24 mouse cellular contexts compared by ENCODE assay signal in genomic region chr16:23181054-23181453, GRCm38 (mm10). TPM values are rescaled to one million over a fixed set of nuclear protein-coding genes. Genes with fewer than 3 reads are reported as not detected.
DNase-seq lines count a peak whose midpoint lies in the region; ATAC-seq and TF ChIP-seq lines count a peak whose summit lies in the region.
"Had no signal": no experiment of that assay in that cellular context is flagged by ENCODE, and none has a peak within 500 bp of the region (broad histone marks: within the 10 kb centered on the region; RNA-seq: fewer than 3 reads in every experiment).

No protein-coding gene starts in this region.

- no peak overlapping the region for H3K4me3 ChIP-seq in gastrocnemius, adult 2 months
- H3K4me3 ChIP-seq in spleen, adult 2 months (ENCODE audit: extremely low read depth, insufficient read depth, insufficient read length): no peak overlapping the region
- no peak overlapping the region for H3K4me3 ChIP-seq in brown adipose tissue, adult 24 weeks (ENCODE audit: insufficient read depth, low read depth, low read length)
- peak overlapping the region; percentile 38 for H3K4me3 ChIP-seq in megakaryocyte, embryonic 14.5 days (replicated peaks)
- H3K4me3 ChIP-seq in kidney, embryonic 16.5 days (ENCODE audit: low read length): no peak overlapping the region
- H3K4me3 ChIP-seq: heart, embryonic 13.5 days; midbrain, embryonic 12.5 days; neural tube, embryonic 13.5 days had no signal

- H3K9me3 ChIP-seq in megakaryocyte, embryonic 14.5 days: no peaks in the 10 kb centered on the region; the same call in 1 of the 2 replicates
- no peaks in the 10 kb centered on the region for H3K9me3 ChIP-seq in kidney, embryonic 16.5 days (ENCODE audit: low read length)
- H3K9me3 ChIP-seq: heart, embryonic 13.5 days; midbrain, embryonic 12.5 days; neural tube, embryonic 13.5 days had no signal

- H3K9ac ChIP-seq in kidney, embryonic 16.5 days (replicated peaks; ENCODE audit: low read length): no peak overlapping the region
- H3K9ac ChIP-seq: heart, embryonic 13.5 days; midbrain, embryonic 12.5 days; neural tube, embryonic 13.5 days had no signal

- H3K27ac ChIP-seq in gastrocnemius, adult 2 months: peak overlapping the region; percentile 46
- peak overlapping the region; percentile 75 for H3K27ac ChIP-seq in spleen, adult 2 months (ENCODE audit: insufficient read depth, low read length)
- H3K27ac ChIP-seq in brown adipose tissue, adult 24 weeks (replicated peaks; ENCODE audit: low read depth, low read length): peak overlapping the region; percentile 37; the same call in 1 of the 2 replicates
- H3K27ac ChIP-seq in kidney, embryonic 16.5 days (ENCODE audit: low read length): no peak overlapping the region
- H3K27ac ChIP-seq: heart, embryonic 13.5 days; midbrain, embryonic 12.5 days; neural tube, embryonic 13.5 days had no signal

- TF ChIP-seq POLR2A in spleen, adult 2 months (IDR thresholded peaks at IDR 0.05; ENCODE audit: low read depth, low read length): no peak

- no peak for TF ChIP-seq CTCF in gastrocnemius, adult 2 months (IDR thresholded peaks at IDR 0.05)
- no peak for TF ChIP-seq CTCF in spleen, adult 2 months (IDR thresholded peaks at IDR 0.05; ENCODE audit: extremely low read depth, insufficient read depth, insufficient read length, insufficient replicate concordance)

- no peak overlapping the region for H3K4me2 ChIP-seq in kidney, embryonic 16.5 days (replicated peaks; ENCODE audit: low read depth, low read length)
- H3K4me2 ChIP-seq: heart, embryonic 13.5 days; midbrain, embryonic 12.5 days; neural tube, embryonic 13.5 days had no signal

- no peaks in the 10 kb centered on the region for H3K36me3 ChIP-seq in spleen, adult 2 months (ENCODE audit: control insufficient read depth, insufficient read depth, low read length)
- no peaks in the 10 kb centered on the region for H3K36me3 ChIP-seq in megakaryocyte, embryonic 14.5 days (replicated peaks; ENCODE audit: low read length)
- H3K36me3 ChIP-seq in kidney, embryonic 16.5 days (ENCODE audit: insufficient read depth, low read length): no peaks in the 10 kb centered on the region
- H3K36me3 ChIP-seq: heart, embryonic 13.5 days; midbrain, embryonic 12.5 days; neural tube, embryonic 13.5 days had no signal

- DNase-seq in gastrocnemius, adult 2 months: no peak
- no peak for DNase-seq in gastrocnemius, postnatal 10 days
- DNase-seq in spleen, adult 2 months (ENCODE audit: low read depth in 1 of 2, low spot score in 2 of 2): no peak
- DNase-seq in spleen, adult 18-20 months: no peak
- DNase-seq in cerebellum, adult 11 months: no peak
- DNase-seq: cerebellum, adult 11-12 months; cerebellum, postnatal 25 days; heart, postnatal 4 days; kidney, adult 18-20 months; kidney, postnatal 10 days; lung, adult 18-20 months; right cerebral cortex, adult 18-20 months had no signal

- intact Hi-C loops in gastrocnemius, adult 2 months (cut with DNase I): no loop called here

- ATAC-seq in kidney, embryonic 16.5 days (ENCODE audit: low FRiP score, low TSS enrichment): no peak
- ATAC-seq: hindbrain, embryonic 16.5 days had no signal

- H3K4me1 ChIP-seq in spleen, adult 2 months (ENCODE audit: control insufficient read depth, insufficient read depth, insufficient read length): peaks cover 14% of the 10 kb centered on the region
- peaks cover 6% of the 10 kb centered on the region; the same call in 1 of the 2 replicates for H3K4me1 ChIP-seq in brown adipose tissue, adult 24 weeks (ENCODE audit: control insufficient read depth, insufficient read depth, insufficient read length, low read length)
- H3K4me1 ChIP-seq in megakaryocyte, embryonic 14.5 days: peaks cover 26% of the 10 kb centered on the region
- H3K4me1 ChIP-seq in kidney, embryonic 16.5 days (ENCODE audit: insufficient read depth, low read length): no peaks in the 10 kb centered on the region
- H3K4me1 ChIP-seq: midbrain, embryonic 12.5 days; neural tube, embryonic 13.5 days had no signal

- WGBS in spleen, adult 2 months: 13% methylated on average over 4 of the region's 4 CpGs
- 69% methylated on average over 4 of the region's 4 CpGs for WGBS in kidney, embryonic 16.5 days

- H3K27me3 ChIP-seq in spleen, adult 2 months (ENCODE audit: control insufficient read depth, insufficient read depth, low read length): no peaks in the 10 kb centered on the region
- peaks cover 13% of the 10 kb centered on the region for H3K27me3 ChIP-seq in megakaryocyte, embryonic 14.5 days (replicated peaks)
- H3K27me3 ChIP-seq in kidney, embryonic 16.5 days (ENCODE audit: insufficient read depth, low read length): no peaks in the 10 kb centered on the region
- H3K27me3 ChIP-seq: CH12.LX; heart, embryonic 13.5 days; midbrain, embryonic 12.5 days; neural tube, embryonic 13.5 days had no signal

RNA-seq across cellular contexts. Expression of gene Adipoq, which starts 34.7 kb away (rescaled TPM):
- total RNA-seq in gastrocnemius, adult 2 months (2021): 1 to 10 TPM in 1 of 2 experiments, under 1 TPM in 1; 0.87 to 8.6 TPM
- total RNA-seq in gastrocnemius, postnatal 10 days (2021): 10 to 100 TPM; 12.4 to 15.1 TPM
- polyA plus RNA-seq in spleen, adult 2 months (2012; rRNA removed): 2.9 and 5.8 TPM in 2 replicates
- 1,590 and 1,771 TPM in 2 replicates for polyA plus RNA-seq in brown adipose tissue, adult 24 weeks (2012; ENCODE audit: insufficient read depth, insufficient read length, missing spikeins)
- not detected in 2 replicates for polyA plus RNA-seq in megakaryocyte, embryonic 14.5 days (2012; ENCODE audit: insufficient read depth, low replicate concordance)
- polyA plus RNA-seq in kidney, embryonic 16.5 days (2015; fragmentation: Nextera tagmentation; extraction: Ambion mirVana): 0.21 TPM in 1 of 2 replicates, not detected in the other
- total RNA-seq: layer of hippocampus, postnatal 14 days; left cerebral cortex, postnatal 14 days had no signal
- polyA plus RNA-seq: forebrain, embryonic 11.5 days; hindbrain, embryonic 16.5 days; midbrain, embryonic 12.5 days; neural tube, embryonic 13.5 days; stomach, embryonic 14.5 days had no signal

RNA-seq across cellular contexts. Expression of gene St6gal1, which starts 43.5 kb away (rescaled TPM):
- 1 to 10 TPM; 2.6 to 3.5 TPM for total RNA-seq in gastrocnemius, adult 2 months (2021)
- total RNA-seq in gastrocnemius, postnatal 10 days (2021): 1 to 10 TPM; 9.5 to 9.8 TPM
- 30.5 and 33.1 TPM in 2 replicates for polyA plus RNA-seq in spleen, adult 2 months (2012; rRNA removed)
- 7.3 and 8.6 TPM in 2 replicates for polyA plus RNA-seq in brown adipose tissue, adult 24 weeks (2012; ENCODE audit: insufficient read depth, insufficient read length, missing spikeins)
- not detected in 2 replicates for polyA plus RNA-seq in megakaryocyte, embryonic 14.5 days (2012; ENCODE audit: insufficient read depth, low replicate concordance)
- 25.9 and 26.0 TPM in 2 replicates for polyA plus RNA-seq in kidney, embryonic 16.5 days (2015; fragmentation: Nextera tagmentation; extraction: Ambion mirVana)

RNA-seq across cellular contexts. Expression of gene Rfc4, which starts 53.5 kb away (rescaled TPM):
- 1 to 10 TPM; 7.6 to 7.9 TPM for total RNA-seq in gastrocnemius, adult 2 months (2021)
- 1 to 10 TPM; 7.4 to 8.2 TPM for total RNA-seq in gastrocnemius, postnatal 10 days (2021)
- 0.22 and 0.63 TPM in 2 replicates for polyA plus RNA-seq in spleen, adult 2 months (2012; rRNA removed)
- 13.8 and 15.6 TPM in 2 replicates for polyA plus RNA-seq in brown adipose tissue, adult 24 weeks (2012; ENCODE audit: insufficient read depth, insufficient read length, missing spikeins)
- 26.5 TPM in 1 of 2 replicates, not detected in the other for polyA plus RNA-seq in megakaryocyte, embryonic 14.5 days (2012; ENCODE audit: insufficient read depth, low replicate concordance)
- 117 and 120 TPM in 2 replicates for polyA plus RNA-seq in kidney, embryonic 16.5 days (2015; fragmentation: Nextera tagmentation; extraction: Ambion mirVana)

Comparison
In these comparisons a context has a peak if more than half of its experiments do, and no peak if none do; other contexts are left out.
1. RNA of gene Adipoq, which starts 34.7 kb away (polyA plus RNA-seq): 1,590 to 1,771 TPM in brown adipose tissue, adult 24 weeks; 2.9 to 5.8 TPM in spleen, adult 2 months, 0.21 TPM in kidney, embryonic 16.5 days and not detected in megakaryocyte, embryonic 14.5 days; every median in the first group is over 100 times any median in the second.